Mouse (Mus musculus) yolk sac, embryonic 10.5 days (tissue): ENCODE measurements around the gene Tdrd6.

Source experiments
- DNase-seq: peaks from one replicate; pipeline ENCODE4 v3.0.0-alpha.2; 2017; ENCODE audit warnings: low spot score

Tdrd6 gene

DNA sequence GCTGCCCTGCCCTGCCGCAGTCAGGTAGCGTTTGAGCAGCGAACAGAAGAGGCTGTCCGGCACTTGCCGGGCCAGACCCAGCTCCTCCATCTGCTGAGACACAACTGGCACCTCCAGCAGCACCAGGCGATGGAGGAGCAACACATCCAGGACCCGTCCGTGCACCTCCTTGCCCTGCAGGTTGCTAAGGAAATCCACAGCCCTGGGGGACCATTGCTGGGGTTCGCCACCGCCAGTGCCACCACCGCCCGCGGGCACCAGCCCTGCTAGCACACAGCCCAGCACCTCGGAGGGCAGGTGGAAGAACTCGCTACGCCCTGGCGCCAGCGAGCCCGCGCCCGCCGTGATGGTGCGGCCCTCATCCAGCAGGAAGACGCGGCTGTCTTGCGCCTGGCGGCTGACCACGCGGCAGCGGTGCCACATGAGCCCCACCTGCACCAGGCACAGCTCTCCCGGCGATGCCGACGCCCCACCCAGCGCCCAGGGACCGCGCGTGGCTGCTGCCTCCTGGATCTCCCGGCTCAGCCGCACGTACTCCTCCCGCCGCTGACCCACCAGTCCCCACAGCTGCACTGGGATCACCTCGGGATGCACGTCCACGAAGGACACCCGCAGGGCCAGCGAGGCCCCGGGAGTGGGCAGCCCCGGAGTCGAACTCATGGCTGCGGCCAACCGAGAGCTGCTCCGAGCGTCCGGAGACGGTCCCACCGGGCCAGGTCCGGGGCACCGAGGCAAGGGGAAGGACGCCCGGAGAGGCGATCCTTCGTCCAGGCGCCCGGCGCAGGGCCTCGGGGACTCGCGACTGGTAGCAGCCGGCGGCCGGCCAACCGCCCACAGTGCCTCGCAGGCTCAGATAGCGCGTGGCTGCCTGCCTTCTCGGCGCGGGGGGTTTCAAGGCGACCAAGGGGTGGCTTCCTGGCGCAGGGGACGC lies at the start of gene Tdrd6:
Gene Tdrd6 (minus strand): TSS at position 804 of the 931 bp plus-strand sequence.
- no peak for DNase-seq

- no peak for DNase-seq
These were observed 47.2 kb upstream of the Tdrd6 start for GRCm38 (mm10) chr17:43677317-43677716.

DNA sequence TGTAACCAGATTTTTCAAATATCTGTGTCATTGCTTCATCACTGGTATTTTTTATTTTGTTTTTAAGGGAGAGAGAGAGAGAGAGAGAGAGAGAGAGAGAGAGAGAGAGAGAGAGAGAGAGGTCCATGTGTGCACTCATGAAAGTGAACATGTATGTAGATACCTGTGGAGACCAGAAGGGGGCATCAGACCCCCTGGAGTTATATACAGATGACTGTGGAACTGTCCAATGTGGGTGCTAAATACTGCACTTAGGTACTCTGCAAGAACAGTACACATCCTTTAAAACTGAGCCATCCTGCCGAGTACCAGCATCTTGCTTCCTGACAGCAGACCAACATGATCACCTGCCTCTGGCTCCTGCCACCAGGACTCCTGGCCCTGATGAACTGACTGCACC lies 46.1 kb upstream of the Tdrd6 start:
- no peak for DNase-seq

DNA sequence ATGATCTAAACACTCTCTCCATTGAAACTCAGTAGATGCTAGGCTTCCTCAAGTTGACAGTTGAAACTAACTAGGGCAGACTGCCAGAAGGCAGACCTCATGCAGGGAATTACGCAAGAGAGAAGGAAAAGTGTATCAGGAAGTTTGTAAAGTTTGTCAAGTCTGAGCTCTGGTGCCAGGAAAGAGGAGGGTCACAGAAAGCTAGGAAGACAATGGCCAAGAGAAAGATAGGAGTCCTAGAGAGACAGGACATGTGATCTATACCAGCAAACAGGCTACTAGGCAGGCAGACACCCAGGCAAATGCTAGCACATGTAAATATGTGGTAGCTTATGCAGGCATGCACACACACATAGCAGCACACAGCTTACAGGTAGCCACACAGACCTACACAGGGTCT lies 45.1 kb upstream of the Tdrd6 start:
- no peak for DNase-seq

- no peak for DNase-seq
These were observed 41.8 kb upstream of the Tdrd6 start for GRCm38 (mm10) chr17:43671907-43672306.

GRCm38 (mm10) chr17:43669145-43669695 lies 39.1 kb upstream of the Tdrd6 start:
- DNase-seq, result no peak

GRCm38 (mm10) chr17:43667290-43667843 lies 37.3 kb upstream of the Tdrd6 start, which contains the start of gene Cyp39a1:
TSS of gene Cyp39a1 (plus strand) at chr17:43667425.
- no peak for DNase-seq

DNA sequence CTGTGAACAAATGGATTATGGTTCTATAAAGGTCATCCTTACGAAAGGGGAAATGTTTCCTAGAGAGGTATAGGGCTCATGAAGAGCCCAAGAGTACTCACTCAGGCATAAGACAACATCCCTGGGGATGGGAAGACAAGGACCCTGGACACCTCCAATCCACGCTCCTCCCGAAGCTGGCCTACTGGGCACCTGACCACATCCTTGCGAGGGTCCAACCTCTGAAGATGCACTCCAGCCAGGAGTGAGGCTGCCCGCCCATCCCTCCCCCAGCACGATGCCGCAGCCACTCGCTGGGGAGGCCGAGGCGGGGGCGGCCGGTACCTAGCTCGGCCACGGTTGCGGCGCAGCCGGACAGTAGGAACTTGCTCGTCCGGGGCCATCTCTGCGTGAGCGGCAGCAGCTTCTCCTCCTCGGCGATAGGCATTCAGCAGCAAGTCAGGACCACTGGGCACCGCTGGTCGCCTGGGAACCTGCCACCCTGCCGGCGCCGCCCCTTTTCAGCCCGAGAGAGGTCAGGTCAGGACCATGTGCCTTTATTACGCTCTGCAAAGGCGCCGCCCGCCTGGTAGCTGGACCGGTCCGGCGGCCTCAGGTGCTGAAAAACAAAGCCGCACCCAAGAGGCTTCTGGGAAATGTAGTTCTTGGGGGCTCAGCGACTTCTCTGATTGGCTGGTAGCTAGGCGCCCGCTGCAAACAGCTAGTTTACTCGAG lies 36.6 kb upstream of the Tdrd6 start, which contains the start of gene Slc25a27:
Gene Slc25a27 (minus strand): TSS at position 639 of the 714 bp plus-strand sequence.
- peak; percentile 93 for DNase-seq

DNA sequence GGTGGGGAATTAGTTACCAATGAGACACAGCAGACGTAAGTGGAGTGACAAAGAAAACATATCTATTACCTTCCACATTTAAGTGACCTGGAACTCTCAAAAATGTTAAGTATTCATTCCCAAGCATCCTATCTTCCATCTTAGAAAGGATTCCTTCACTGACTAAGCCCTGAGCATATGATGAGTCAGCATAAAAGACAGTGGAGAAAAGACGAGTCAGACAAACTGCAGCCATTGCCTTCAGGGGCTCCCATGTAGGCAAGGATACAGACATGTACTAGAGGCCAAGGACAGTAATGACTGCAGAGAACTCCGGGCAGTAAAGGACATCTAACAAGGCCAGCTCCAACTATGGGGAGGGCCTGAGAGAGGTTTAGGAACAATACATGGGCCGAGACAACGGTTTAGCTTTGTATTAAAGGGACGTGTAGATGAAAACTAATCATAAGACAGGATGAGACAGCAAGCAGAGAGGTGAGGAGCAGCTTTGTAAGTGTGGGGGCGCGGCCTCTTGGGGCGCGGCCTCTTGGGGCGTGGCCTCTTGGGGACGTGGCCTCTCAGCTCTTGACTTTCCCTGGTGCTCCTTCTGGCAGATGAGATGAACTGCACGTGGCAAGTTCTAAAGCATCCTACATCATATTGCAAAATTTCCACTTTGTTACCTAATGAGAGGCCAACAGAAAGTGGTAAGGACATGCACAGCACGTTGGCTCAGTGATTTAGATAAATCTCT lies 21.4 kb upstream of the Tdrd6 start:
- DNase-seq, result no peak

GRCm38 (mm10) chr17:43649641-43650436 lies 19.7 kb upstream of the Tdrd6 start:
- DNase-seq, result no peak

DNA sequence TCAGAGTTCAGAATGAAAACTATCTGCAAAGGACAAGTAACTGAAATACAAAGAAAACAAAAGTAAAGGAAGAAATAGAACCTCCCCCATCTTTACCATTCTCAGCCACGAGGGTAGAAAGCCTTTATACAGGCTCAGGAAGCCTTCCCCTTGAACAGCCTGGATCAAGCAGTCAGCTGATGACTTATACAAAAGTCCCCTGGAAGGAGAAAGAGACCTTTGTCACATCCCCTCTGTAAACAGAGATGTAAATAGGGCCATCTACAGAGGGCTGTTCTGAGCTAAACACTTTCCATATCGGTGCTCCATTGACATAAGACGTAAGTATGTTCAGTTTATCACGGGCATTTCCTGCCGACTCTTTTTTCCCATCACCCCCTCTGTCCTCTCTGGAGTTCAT lies 16.8 kb upstream of the Tdrd6 start:
- DNase-seq, result no peak

- DNase-seq, result no peak
These were observed 15.0 kb upstream of the Tdrd6 start for GRCm38 (mm10) chr17:43645136-43645535.

GRCm38 (mm10) chr17:43644375-43644774 lies 14.3 kb upstream of the Tdrd6 start:
- DNase-seq, result peak; percentile 50

GRCm38 (mm10) chr17:43643191-43643590 lies 13.1 kb upstream of the Tdrd6 start:
- DNase-seq, result peak; percentile 9

GRCm38 (mm10) chr17:43640825-43641224 lies 10.7 kb upstream of the Tdrd6 start:
- no peak for DNase-seq

GRCm38 (mm10) chr17:43637146-43637545 lies 7.0 kb upstream of the Tdrd6 start:
- no peak for DNase-seq

GRCm38 (mm10) chr17:43630427-43630760 lies 295 bp upstream of the Tdrd6 start:
- DNase-seq, result no peak

DNA sequence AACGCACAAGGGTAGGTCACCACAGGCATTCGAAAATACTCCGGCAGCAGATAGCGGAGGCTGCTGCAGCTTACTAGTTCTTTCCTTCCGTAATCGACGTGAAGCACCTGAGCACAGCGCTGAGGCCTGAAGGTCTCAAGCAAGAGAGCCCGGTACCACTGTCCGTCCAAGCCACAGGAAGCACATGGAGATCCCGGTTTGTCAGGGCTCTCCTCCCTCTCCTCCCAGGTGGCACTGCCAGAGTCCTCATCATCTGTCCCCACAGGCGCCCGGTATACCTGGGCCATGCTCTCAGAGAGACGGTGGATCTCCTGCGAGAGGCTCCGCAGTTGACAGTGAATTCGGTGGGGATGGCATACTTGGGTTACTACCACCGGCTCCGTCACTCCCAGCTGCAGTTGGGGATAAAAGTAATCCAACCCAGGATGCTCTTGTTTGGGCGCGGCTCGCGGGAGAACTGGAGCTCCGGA lies 1.0 kb downstream of the Tdrd6 start:
- no peak for DNase-seq

- no peak for DNase-seq
These were observed 1.9 kb downstream of the Tdrd6 start for GRCm38 (mm10) chr17:43628246-43628645.

DNA sequence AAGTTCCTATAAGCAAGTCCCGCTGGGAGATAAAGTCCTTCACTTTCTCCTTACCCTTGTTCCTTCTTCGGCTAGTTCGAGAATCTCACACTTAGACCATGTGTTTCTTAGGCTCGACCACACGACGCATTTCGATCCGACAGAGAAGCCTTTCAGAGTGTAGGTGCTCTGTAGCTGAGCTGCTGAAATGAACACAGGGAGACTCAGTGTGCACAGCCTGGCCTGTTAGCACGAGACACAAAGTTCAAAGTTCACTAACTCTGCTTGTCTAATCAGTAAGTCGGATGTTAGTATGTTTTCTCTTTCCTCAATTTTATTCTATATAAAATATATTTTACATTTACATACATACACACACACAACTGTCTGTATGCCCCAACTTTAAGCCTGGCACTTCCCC lies 8.0 kb downstream of the Tdrd6 start:
- no peak for DNase-seq

GRCm38 (mm10) chr17:43619156-43619555 lies 10.9 kb downstream of the Tdrd6 start:
- DNase-seq, result no peak
